Mouse (Mus musculus) brain, embryonic 14.5 days (tissue): ENCODE results near the gene Setd4. TPM values are rescaled to one million over a fixed set of nuclear protein-coding genes. Genes with fewer than 3 reads are reported as not detected.
"Not testable (repeated sequence)": the region's sequence is repeated elsewhere in the genome, so short reads cannot be mapped to it uniquely, and the experiment has no call there.

Source experiments
- DNase-seq: peaks from one replicate; pipeline ENCODE4 v3.0.0-alpha.2; 2011; ENCODE audit warnings: low read depth
- CTCF ChIP-seq: fragments of 200-500 bp; IDR thresholded peaks from 2 replicates; pipeline ENCODE4 v1.5.1; 2012; ENCODE audit warnings: inconsistent platforms, mild to moderate bottlenecking, moderate library complexity, borderline replicate concordance; ENCODE audit not compliant: insufficient read depth, insufficient read length; ENCODE audit errors: extremely low read depth
- POLR2A ChIP-seq: fragments of 200-500 bp; IDR thresholded peaks from 2 replicates; pipeline ENCODE4 v1.6.1; 2012; ENCODE audit warnings: mild to moderate bottlenecking, inconsistent platforms, borderline replicate concordance; ENCODE audit not compliant: poor library complexity, insufficient read depth, insufficient read length, severe bottlenecking; ENCODE audit errors: extremely low read depth
- polyA plus RNA-seq: library from polyadenylated mRNA; depleted of rRNA; stranded (reverse); fragments of >200 nt; gene quantifications from 2 replicates; pipeline ENCODE4 v1.2.3, GENCODE M21; 2012; rRNA removed

Gene Setd4
- 18.2 and 20.4 TPM in 2 replicates for polyA plus RNA-seq

DNA sequence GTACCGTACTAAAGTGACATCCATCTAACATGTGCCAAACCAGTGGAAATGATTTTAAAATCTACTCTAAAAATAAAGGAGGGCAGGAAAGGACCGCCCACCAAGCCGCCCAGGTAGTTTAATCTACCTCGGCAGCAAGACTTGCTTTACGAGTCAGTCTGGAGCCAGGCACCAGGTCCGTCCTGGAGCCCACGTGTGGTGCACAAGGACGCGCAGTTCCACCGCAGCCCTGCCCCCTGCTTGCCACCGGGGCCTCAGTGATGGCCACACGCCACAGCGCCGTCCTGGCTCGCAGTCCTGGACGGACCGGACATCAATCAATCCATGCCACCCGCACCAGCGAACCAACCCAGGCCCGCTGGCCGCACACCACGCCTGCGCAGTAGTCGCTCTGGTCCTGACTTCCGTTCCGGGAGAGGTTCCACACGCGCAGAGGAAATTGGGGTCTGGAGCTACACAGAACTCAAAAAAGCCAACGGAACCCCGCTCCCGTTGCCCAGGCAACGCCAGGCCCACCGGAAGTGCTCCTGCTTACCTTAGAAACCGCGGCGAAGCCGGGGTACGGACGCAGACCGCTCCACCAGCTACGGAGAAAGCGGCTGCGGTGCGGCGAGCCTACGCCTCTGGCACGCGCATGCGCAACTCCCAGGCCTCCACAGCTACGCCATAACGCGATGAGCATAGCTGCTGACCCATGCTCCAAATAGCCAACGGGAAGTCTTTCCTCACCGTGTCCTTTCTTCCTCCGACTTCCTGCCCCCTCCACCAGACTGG is at the start of gene Setd4:
Gene Setd4 (minus strand): TSS at position 625 of the 774 bp plus-strand sequence.
- peak; percentile 98 for DNase-seq
- TF ChIP-seq CTCF (no peak), POLR2A (peak; percentile 64; the same call in 1 of the 2 replicates)

DNA sequence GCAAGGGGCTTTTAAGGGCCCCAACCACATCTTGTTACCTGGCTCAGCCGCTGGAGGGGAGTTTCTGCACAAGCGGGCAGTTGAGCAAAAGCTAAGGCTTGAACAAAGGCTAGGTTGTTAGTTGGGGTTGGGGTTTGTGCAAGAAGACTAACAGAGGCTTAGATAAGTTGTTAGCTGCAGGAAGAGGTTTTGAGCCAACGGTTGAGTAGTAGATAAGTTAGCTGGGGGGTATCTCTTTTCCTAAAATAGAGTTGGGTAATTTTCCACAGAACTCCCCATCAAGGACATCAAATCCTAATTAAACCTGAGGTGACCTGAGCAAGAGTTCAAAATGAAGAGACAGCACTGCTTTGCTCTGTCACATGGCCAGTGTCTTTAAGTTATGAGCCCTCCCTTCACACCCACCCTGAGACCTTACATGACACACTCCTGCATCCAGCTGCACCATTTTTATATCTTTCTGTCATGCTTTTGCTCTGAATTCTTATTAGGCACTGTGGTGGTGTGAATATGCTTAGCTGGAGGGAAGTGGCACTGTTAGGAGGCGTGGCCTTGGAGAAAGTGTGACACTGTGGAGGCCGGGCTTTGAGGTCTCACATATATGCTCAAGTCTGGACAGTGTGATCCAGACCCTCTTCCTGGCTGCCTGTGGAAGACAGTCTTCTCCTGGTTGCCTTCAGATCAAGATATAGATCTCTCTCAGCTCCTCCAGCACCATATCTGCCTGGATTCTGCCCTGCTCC is 44.7 kb upstream of the Setd4 start:
- DNase-seq, result no peak
- TF ChIP-seq POLR2A (no peak), CTCF (no peak)

- DNase-seq, result no peak
- TF ChIP-seq CTCF (no peak), POLR2A (no peak)
These were observed 40.1 kb upstream of the Setd4 start for GRCm38 (mm10) chr16:93644006-93644405.

DNA sequence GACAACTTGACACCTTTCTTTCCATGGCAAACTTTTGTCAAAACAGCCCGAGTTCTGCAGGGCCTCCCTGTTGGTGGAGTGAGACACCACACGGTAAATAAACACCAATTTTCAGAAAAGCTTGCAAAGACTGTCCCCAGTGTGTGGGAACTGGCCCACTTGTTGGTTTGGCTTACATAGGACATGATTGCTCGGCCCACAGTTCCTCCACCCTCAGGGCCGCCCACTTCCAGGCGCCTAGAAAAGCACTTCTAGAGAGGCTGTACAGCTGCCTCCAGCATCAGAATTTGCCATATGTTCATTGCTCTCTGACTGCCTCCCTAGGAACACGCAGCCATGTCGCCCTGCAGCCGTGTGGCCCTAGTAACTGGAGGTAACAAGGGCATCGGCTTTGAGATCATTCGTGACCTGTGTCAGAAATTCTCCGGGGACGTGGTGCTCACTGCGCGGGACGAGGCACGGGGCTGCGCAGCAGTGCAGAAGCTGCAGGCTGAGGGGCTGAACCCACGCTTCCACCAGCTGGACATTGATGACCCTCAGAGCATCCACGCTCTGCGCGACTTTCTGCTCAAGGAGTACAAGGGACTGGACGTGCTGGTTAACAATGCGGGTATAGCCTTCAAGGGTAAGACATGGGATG is 24.0 kb upstream of the Setd4 start, which contains the start of gene Gm5678:
Gene Gm5678 (plus strand): TSS at position 337 of the 640 bp plus-strand sequence.
- no peak for TF ChIP-seq POLR2A
- no peak for TF ChIP-seq CTCF

DNA sequence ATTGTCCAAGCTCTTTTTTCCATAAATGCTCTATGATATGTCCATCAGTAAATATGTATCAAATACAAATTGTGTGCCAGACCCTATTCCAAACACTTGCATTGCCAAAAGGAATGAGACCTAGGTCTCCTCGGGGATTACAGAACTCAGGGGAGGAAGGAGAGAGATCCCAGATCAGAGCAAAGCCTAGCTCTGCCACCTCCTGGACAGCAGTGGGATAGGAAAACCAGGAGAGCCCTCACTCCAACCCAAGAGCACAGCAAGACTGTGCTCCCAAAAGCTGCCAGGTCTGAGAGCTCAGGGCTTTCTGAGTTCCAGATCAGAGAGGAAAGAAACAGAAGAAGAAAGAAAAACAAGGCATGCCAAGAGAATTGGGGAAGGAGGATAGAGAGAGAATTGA is 22.9 kb upstream of the Setd4 start:
- TF ChIP-seq CTCF (peak; percentile 48; the same call in 1 of the 2 replicates), POLR2A (no peak)
- DNase-seq, result peak; percentile 19

More for the DNA sequence above, 24.0 kb upstream of the Setd4 start, which contains the start of gene Gm5678:
- no peak for DNase-seq

DNA sequence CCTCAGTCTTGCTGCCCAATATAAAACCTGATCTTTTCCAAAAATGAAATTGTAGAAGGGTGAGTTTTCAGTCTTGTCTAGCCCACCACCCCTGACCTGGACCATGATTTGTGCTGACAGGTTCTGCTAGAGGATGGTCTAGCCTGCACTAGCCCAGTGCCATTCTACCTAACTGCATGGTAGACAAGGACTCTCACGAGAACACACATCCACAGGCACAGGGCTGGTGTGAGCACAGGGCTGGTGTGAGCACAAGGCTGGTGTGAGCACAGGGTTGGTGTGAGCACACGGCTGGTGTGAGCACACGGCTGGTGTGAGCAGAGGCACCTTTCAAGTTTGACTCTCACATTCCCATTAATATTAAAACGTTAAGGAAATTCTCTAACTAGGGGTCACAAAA is 20.8 kb upstream of the Setd4 start:
- TF ChIP-seq POLR2A, result no peak
- TF ChIP-seq CTCF, result no peak
- no peak for DNase-seq

DNA sequence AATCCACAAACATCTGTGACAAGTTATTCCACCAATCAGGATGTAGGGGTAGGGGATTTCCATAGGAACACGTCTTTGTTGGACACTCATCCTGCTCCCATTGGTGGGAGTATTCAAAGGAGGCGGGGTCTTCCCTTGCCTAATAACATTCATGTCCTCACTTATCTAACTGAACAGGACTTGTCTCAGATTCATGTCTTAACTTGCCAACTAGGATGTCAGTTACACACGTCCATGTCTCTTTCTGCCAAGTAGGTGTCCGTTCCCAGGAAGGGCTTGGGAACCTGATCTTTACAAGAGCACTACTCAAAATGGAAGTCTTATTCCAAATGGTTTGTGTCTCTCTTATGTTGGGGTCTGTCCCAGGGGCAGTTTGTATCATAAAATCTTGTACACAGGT is 19.9 kb upstream of the Setd4 start:
- DNase-seq, result not testable (repeated sequence)

GRCm38 (mm10) chr16:93615118-93615870 is 11.4 kb upstream of the Setd4 start:
- TF ChIP-seq POLR2A, result no peak
- TF ChIP-seq CTCF, result peak; percentile 71
- DNase-seq, result peak; percentile 35

DNA sequence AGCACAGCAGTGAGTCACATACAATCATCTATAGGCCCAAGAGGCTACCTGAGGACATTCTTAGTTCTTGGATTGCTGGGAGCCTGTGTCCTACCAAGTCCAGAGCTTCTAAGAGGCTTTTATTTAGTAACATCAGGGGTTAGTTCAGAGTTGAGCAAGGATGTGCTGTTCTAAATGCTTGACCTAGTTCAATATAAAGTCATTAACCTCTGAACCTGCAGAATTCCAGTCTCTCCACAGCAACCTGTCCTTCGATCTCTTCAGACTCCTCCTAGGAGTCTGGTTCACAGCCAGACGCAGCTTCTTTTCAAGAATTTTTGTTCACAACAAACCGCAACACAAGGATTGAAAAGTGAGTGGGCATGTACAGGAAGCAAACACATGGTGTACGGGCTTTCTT is 7.1 kb upstream of the Setd4 start:
- TF ChIP-seq CTCF, result no peak
- no peak for TF ChIP-seq POLR2A
- DNase-seq, result no peak

- no peak for TF ChIP-seq POLR2A
- no peak for TF ChIP-seq CTCF
- DNase-seq, result no peak
These were observed 5.9 kb upstream of the Setd4 start for GRCm38 (mm10) chr16:93609796-93610195.

- no peak for DNase-seq
These were observed 4.9 kb upstream of the Setd4 start for GRCm38 (mm10) chr16:93608731-93609130.

More at GRCm38 (mm10) chr16:93608731-93609130, 4.9 kb upstream of the Setd4 start:
- TF ChIP-seq CTCF (no peak), POLR2A (no peak)
